11 mouse cellular contexts compared by ENCODE assay signal in genomic region chr14:30429606-30430005, GRCm38 (mm10). TPM values are rescaled to one million over a fixed set of nuclear protein-coding genes. Genes with fewer than 3 reads are reported as not detected.
A peak's percentile ranks its signal among the peaks of the same experiment; 100 is the strongest.
DNase-seq lines count a peak whose midpoint lies in the region; ATAC-seq and TF ChIP-seq lines count a peak whose summit lies in the region.
"Had no signal": no experiment of that assay in that cellular context is flagged by ENCODE, and none has a peak within 500 bp of the region (broad histone marks: within the 10 kb centered on the region; RNA-seq: fewer than 3 reads in every experiment).

No protein-coding gene starts in this region.

- peak; percentile 4 for DNase-seq in kidney, adult 2 months
- DNase-seq in kidney, adult 9 months: no peak
- peak; percentile 28 for DNase-seq in thymus, postnatal 4 days
- no peak for DNase-seq in thymus, adult 18-20 months
- DNase-seq in adrenal gland, postnatal 10 days: no peak
- no peak for DNase-seq in forebrain, embryonic 14.5 days (ENCODE audit: low spot score)

- no peak for TF ChIP-seq CTCF in kidney, adult 2 months (conservative IDR thresholded peaks at IDR 0.05; ENCODE audit: insufficient read depth, insufficient read length, low read depth, low read length)

- no peak overlapping the region for H3K9ac ChIP-seq in heart, embryonic 14.5 days (ENCODE audit: low read length)
- H3K9ac ChIP-seq in forebrain, embryonic 14.5 days (ENCODE audit: low read length): no peak overlapping the region
- H3K9ac ChIP-seq: midbrain, embryonic 13.5 days had no signal

- H3K27ac ChIP-seq in kidney, adult 2 months (ENCODE audit: insufficient read depth, low read depth, low read length): no peak overlapping the region
- H3K27ac ChIP-seq in heart, embryonic 14.5 days (replicated peaks in 1 of 2; ENCODE audit: control insufficient read depth in 1 of 2, insufficient read depth in 1 of 2, low read depth in 2 of 2, low read length in 2 of 2): no peak overlapping the region
- no peak overlapping the region for H3K27ac ChIP-seq in forebrain, embryonic 14.5 days (ENCODE audit: low read depth, low read length)
- H3K27ac ChIP-seq: limb, embryonic 10.5 days; midbrain, embryonic 13.5 days had no signal

- H3K4me1 ChIP-seq in kidney, adult 2 months (ENCODE audit: control insufficient read depth, insufficient read depth, low read length): no peaks in the 10 kb centered on the region
- H3K4me1 ChIP-seq in heart, embryonic 14.5 days (ENCODE audit: control insufficient read depth in 2 of 2, insufficient read depth in 2 of 2, low read length in 2 of 2): peaks cover 15 to 16% of the 10 kb centered on the region in 2 experiments
- no peaks in the 10 kb centered on the region for H3K4me1 ChIP-seq in forebrain, embryonic 14.5 days (ENCODE audit: control insufficient read depth, insufficient read depth, low read length)

- H3K36me3 ChIP-seq in kidney, adult 2 months (ENCODE audit: control insufficient read depth, insufficient read depth, low read length): no peaks in the 10 kb centered on the region
- H3K36me3 ChIP-seq in heart, embryonic 14.5 days (ENCODE audit: control insufficient read depth, insufficient read depth, low read length): no peaks in the 10 kb centered on the region
- no peaks in the 10 kb centered on the region for H3K36me3 ChIP-seq in forebrain, embryonic 14.5 days (ENCODE audit: control insufficient read depth, insufficient read depth, low read length)
- H3K36me3 ChIP-seq: limb, embryonic 10.5 days; midbrain, embryonic 13.5 days had no signal

- TF ChIP-seq POLR2A in kidney, adult 2 months (IDR thresholded peaks at IDR 0.05; ENCODE audit: low read depth, low read length): no peak

- no peaks in the 10 kb centered on the region for H3K27me3 ChIP-seq in kidney, adult 2 months (replicated peaks; ENCODE audit: control insufficient read depth, insufficient read depth, low read length)
- H3K27me3 ChIP-seq in heart, embryonic 14.5 days (ENCODE audit: control insufficient read depth, insufficient read depth, low read length): no peaks in the 10 kb centered on the region
- no peaks in the 10 kb centered on the region for H3K27me3 ChIP-seq in forebrain, embryonic 14.5 days (replicated peaks; ENCODE audit: control insufficient read depth, insufficient read depth, low read length)
- H3K27me3 ChIP-seq: midbrain, embryonic 13.5 days had no signal

- 57% methylated on average over 9 of the region's 9 CpGs for WGBS in kidney, adult 2 months
- WGBS in heart, embryonic 14.5 days: 50% methylated on average over 9 of the region's 9 CpGs
- WGBS in forebrain, embryonic 14.5 days: 77% methylated on average over 9 of the region's 9 CpGs

- no peak overlapping the region for H3K4me3 ChIP-seq in kidney, adult 2 months (ENCODE audit: insufficient read depth, low read depth, low read length)
- H3K4me3 ChIP-seq in heart, embryonic 14.5 days (ENCODE audit: control insufficient read depth in 1 of 2, insufficient read depth in 1 of 2, low read depth in 1 of 2, low read length in 2 of 2): no peak overlapping the region
- no peak overlapping the region for H3K4me3 ChIP-seq in forebrain, embryonic 14.5 days (ENCODE audit: low read depth, low read length)
- H3K4me3 ChIP-seq: limb, embryonic 10.5 days; midbrain, embryonic 13.5 days had no signal

- H3K4me2 ChIP-seq in heart, embryonic 14.5 days (ENCODE audit: low read length): peak overlapping the region; percentile 8; the same call in 1 of the 2 replicates
- H3K4me2 ChIP-seq in forebrain, embryonic 14.5 days (ENCODE audit: low read length): no peak overlapping the region
- H3K4me2 ChIP-seq: midbrain, embryonic 13.5 days had no signal

- H3K9me3 ChIP-seq in heart, embryonic 14.5 days (ENCODE audit: control insufficient read depth, low read length): no peaks in the 10 kb centered on the region
- H3K9me3 ChIP-seq in forebrain, embryonic 14.5 days (replicated peaks; ENCODE audit: control insufficient read depth, low read length): no peaks in the 10 kb centered on the region
- H3K9me3 ChIP-seq: limb, embryonic 10.5 days; midbrain, embryonic 13.5 days had no signal

- no peak for ATAC-seq in heart, embryonic 14.5 days (ENCODE audit: insufficient number of reproducible peaks, insufficient read depth, low FRiP score, low read depth)
- ATAC-seq in neutrophil, adult 5-6 weeks (ENCODE audit: extremely low read depth, insufficient number of reproducible peaks, low FRiP score, poor library complexity, severe bottlenecking): peak; percentile 18; the same call in 1 of the 2 replicates
- ATAC-seq in forebrain, embryonic 14.5 days: no peak
- ATAC-seq: hindbrain, embryonic 16.5 days; midbrain, embryonic 13.5 days had no signal

RNA-seq across cellular contexts. Expression of gene Dcp1a, which starts 49.7 kb away (rescaled TPM):
- polyA plus RNA-seq in kidney, adult 2 months (2012; rRNA removed): 18.0 and 24.9 TPM in 2 replicates
- 16.1 and 20.8 TPM in 2 replicates for polyA plus RNA-seq in heart, embryonic 14.5 days (2014; fragmentation: Nextera tagmentation; extraction: Ambion mirVana)
- total RNA-seq in neutrophil, adult 5-6 weeks (2017): 33.1 and 43.2 TPM in 2 replicates
- 10 to 100 TPM; 20.8 to 24.6 TPM for total RNA-seq in adrenal gland, postnatal 10 days (2021)
- polyA plus RNA-seq in forebrain, embryonic 14.5 days (2014; fragmentation: Nextera tagmentation; extraction: Ambion mirVana): 12.3 and 14.9 TPM in 2 replicates

Comparison
In these comparisons a context has a peak if more than half of its experiments do, and no peak if none do; other contexts are left out.
1. DNase-seq: peak in kidney, adult 2 months (single experiment) and thymus, postnatal 4 days (single experiment); none in kidney, adult 9 months (single experiment), thymus, adult 18-20 months (0 of 2), adrenal gland, postnatal 10 days (single experiment) and forebrain, embryonic 14.5 days (single experiment).